Mouse (Mus musculus): ENCODE measurements around the gene Ceacam1.
"Not testable (repeated sequence)": the region's sequence is repeated elsewhere in the genome, so short reads cannot be mapped to it uniquely, and the experiment has no call there.

Ceacam1 gene

GRCm38 (mm10) chr7:25477091-25477751, at the start of gene Ceacam1:
Ceacam1 (minus strand) TSS chr7:25477603.
- peak; percentile 98 for DNase-seq

- DNase-seq: not testable (repeated sequence)
Measured at GRCm38 (mm10) chr7:25516070-25516777, 38.8 kb upstream of the Ceacam1 start.

GRCm38 (mm10) chr7:25515667-25516066, 38.3 kb upstream of the Ceacam1 start:
- DNase-seq: not testable (repeated sequence)

- no peak for DNase-seq
Measured at GRCm38 (mm10) chr7:25509925-25510324, 32.5 kb upstream of the Ceacam1 start.

- peak; percentile 22 for DNase-seq
Measured at GRCm38 (mm10) chr7:25494649-25495048, 17.2 kb upstream of the Ceacam1 start.

- DNase-seq: peak; percentile 15
Measured at GRCm38 (mm10) chr7:25490698-25491097, 13.3 kb upstream of the Ceacam1 start.

GRCm38 (mm10) chr7:25489382-25489781, 12.0 kb upstream of the Ceacam1 start:
- peak; percentile 6 for DNase-seq

GRCm38 (mm10) chr7:25486186-25486585, 8.8 kb upstream of the Ceacam1 start:
- peak; percentile 90 for DNase-seq

GRCm38 (mm10) chr7:25485061-25485460, 7.7 kb upstream of the Ceacam1 start:
- DNase-seq: peak; percentile 65

- peak; percentile 81 for DNase-seq
Measured at GRCm38 (mm10) chr7:25483133-25483735, 5.8 kb upstream of the Ceacam1 start.

GRCm38 (mm10) chr7:25480791-25481190, 3.4 kb upstream of the Ceacam1 start:
- peak; percentile 65 for DNase-seq

GRCm38 (mm10) chr7:25479440-25479839, 2.0 kb upstream of the Ceacam1 start:
- DNase-seq: peak; percentile 94

- not testable (repeated sequence) for DNase-seq
Measured at GRCm38 (mm10) chr7:25477752-25478093, 320 bp upstream of the Ceacam1 start.

GRCm38 (mm10) chr7:25471821-25472220, 5.6 kb downstream of the Ceacam1 start:
- DNase-seq: peak; percentile 63

GRCm38 (mm10) chr7:25465586-25465985, 11.8 kb downstream of the Ceacam1 start:
- peak; percentile 69 for DNase-seq

- DNase-seq: peak; percentile 68
Measured at GRCm38 (mm10) chr7:25465010-25465409, 12.4 kb downstream of the Ceacam1 start.

GRCm38 (mm10) chr7:25462033-25462337, 15.4 kb downstream of the Ceacam1 start:
- peak; percentile 13 for DNase-seq

- DNase-seq: peak; percentile 87
Measured at GRCm38 (mm10) chr7:25461336-25462032, 15.9 kb downstream of the Ceacam1 start.

GRCm38 (mm10) chr7:25452103-25452502, 25.3 kb downstream of the Ceacam1 start:
- DNase-seq: no peak

- DNase-seq: no peak
Measured at GRCm38 (mm10) chr7:25449913-25450890, 27.2 kb downstream of the Ceacam1 start.

GRCm38 (mm10) chr7:25440816-25441153, 36.6 kb downstream of the Ceacam1 start:
- DNase-seq: no peak
